7 mouse cellular contexts compared by ENCODE assay signal in genomic region chr17:31564015-31564857, GRCm38 (mm10). TPM values are rescaled to one million over a fixed set of nuclear protein-coding genes. Genes with fewer than 3 reads are reported as not detected.
DNase-seq lines count a peak whose midpoint lies in the region; ATAC-seq and TF ChIP-seq lines count a peak whose summit lies in the region.

Gene Pknox1 (plus strand): TSS chr17:31564734.

- peak within 1 kb of the TSS; percentile 84 for H3K4me2 ChIP-seq in intestine, postnatal 0 days (replicated peaks; ENCODE audit: low read depth)
- H3K4me2 ChIP-seq in midbrain, embryonic 12.5 days (replicated peaks), result peak within 1 kb of the TSS; percentile 75

- no peak for TF ChIP-seq POLR2A in small intestine, adult 2 months (IDR thresholded peaks at IDR 0.05; ENCODE audit: low read depth, low read length)

- H3K9me3 ChIP-seq in embryonic facial prominence, embryonic 10.5 days, result no peaks in the 10 kb centered on the region
- no peaks in the 10 kb centered on the region for H3K9me3 ChIP-seq in intestine, postnatal 0 days (ENCODE audit: control insufficient read depth)
- no peaks in the 10 kb centered on the region for H3K9me3 ChIP-seq in midbrain, embryonic 12.5 days

- peak within 1 kb of the TSS; percentile 96 for H3K27ac ChIP-seq in embryonic facial prominence, embryonic 10.5 days (replicated peaks)
- H3K27ac ChIP-seq in intestine, postnatal 0 days (ENCODE audit: low read depth, low read length), result peak within 1 kb of the TSS; percentile 98
- H3K27ac ChIP-seq in midbrain, embryonic 12.5 days (replicated peaks), result peak within 1 kb of the TSS; percentile 98
- H3K27ac ChIP-seq in small intestine, adult 2 months (ENCODE audit: insufficient read depth, low read depth, low read length), result peak within 1 kb of the TSS; percentile 89

- intact Hi-C loops in left cerebral cortex, postnatal 4 days (cut with DNase I), result loop anchor here (5.0 kb wide), 1 partner anchor 52 kb away; no protein-coding TSS in a partner anchor

- DNase-seq in adrenal gland, postnatal 10 days, result peak; percentile 98
- peak; percentile 99 for DNase-seq in embryonic facial prominence, embryonic 10.5 days (ENCODE audit: low spot score)
- DNase-seq in gonadal fat pad, adult 2 months (ENCODE audit: low read depth), result peak; percentile 81
- DNase-seq in left cerebral cortex, postnatal 4 days, result peak; percentile 100

- no peak for TF ChIP-seq CTCF in intestine, postnatal 0 days (IDR thresholded peaks at IDR 0.05; ENCODE audit: low read depth)
- TF ChIP-seq CTCF in small intestine, adult 2 months (IDR thresholded peaks at IDR 0.05; ENCODE audit: extremely low read depth, insufficient read length, insufficient replicate concordance, low read depth, low read length), result no peak

- peak within 1 kb of the TSS; percentile 85 for H3K4me3 ChIP-seq in embryonic facial prominence, embryonic 10.5 days
- peak within 1 kb of the TSS; percentile 87 for H3K4me3 ChIP-seq in intestine, postnatal 0 days (ENCODE audit: low read depth, low read length)
- peak within 1 kb of the TSS; percentile 78 for H3K4me3 ChIP-seq in midbrain, embryonic 12.5 days
- H3K4me3 ChIP-seq in small intestine, adult 2 months (ENCODE audit: low read depth, low read length), result peak within 1 kb of the TSS; percentile 100

- ATAC-seq in intestine, postnatal 0 days, result peak; percentile 93
- ATAC-seq in midbrain, embryonic 12.5 days (ENCODE audit: low FRiP score, low read depth), result peak; percentile 94

- WGBS in embryonic facial prominence, embryonic 10.5 days, result under 1% methylated on average over 72 of the region's 72 CpGs
- WGBS in intestine, postnatal 0 days, result under 1% methylated on average over 48 of the region's 72 CpGs
- WGBS in midbrain, embryonic 12.5 days, result under 1% methylated on average over 62 of the region's 72 CpGs
- WGBS in small intestine, adult 2 months, result under 1% methylated on average over 72 of the region's 72 CpGs

- no peaks in the 10 kb centered on the region for H3K27me3 ChIP-seq in embryonic facial prominence, embryonic 10.5 days (replicated peaks; ENCODE audit: low read depth, poor library complexity, severe bottlenecking)
- H3K27me3 ChIP-seq in intestine, postnatal 0 days (replicated peaks; ENCODE audit: control insufficient read depth, insufficient read depth, low read length), result no peaks in the 10 kb centered on the region
- H3K27me3 ChIP-seq in midbrain, embryonic 12.5 days, result no peaks in the 10 kb centered on the region
- no peaks in the 10 kb centered on the region for H3K27me3 ChIP-seq in small intestine, adult 2 months (ENCODE audit: control insufficient read depth, insufficient read depth, low read length)

- peaks cover 37% of the 10 kb centered on the region for H3K4me1 ChIP-seq in embryonic facial prominence, embryonic 10.5 days
- H3K4me1 ChIP-seq in intestine, postnatal 0 days (replicated peaks; ENCODE audit: control insufficient read depth, insufficient read depth, low read length), result 0 out of 2 replicates have a peak, but pooled peaks cover 17% of the 10 kb centered on the region
- peaks cover 37% of the 10 kb centered on the region for H3K4me1 ChIP-seq in midbrain, embryonic 12.5 days
- peaks cover 6% of the 10 kb centered on the region; the same call in 1 of the 2 replicates for H3K4me1 ChIP-seq in small intestine, adult 2 months (ENCODE audit: control insufficient read depth, insufficient read depth, insufficient read length, low read length)

- H3K36me3 ChIP-seq in embryonic facial prominence, embryonic 10.5 days (replicated peaks), result peaks cover 11% of the 10 kb centered on the region; the same call in 1 of the 2 replicates
- H3K36me3 ChIP-seq in intestine, postnatal 0 days (ENCODE audit: control insufficient read depth, insufficient read depth), result no peaks in the 10 kb centered on the region
- H3K36me3 ChIP-seq in midbrain, embryonic 12.5 days, result no peaks in the 10 kb centered on the region
- H3K36me3 ChIP-seq in small intestine, adult 2 months (ENCODE audit: control insufficient read depth, insufficient read depth, low read length), result no peaks in the 10 kb centered on the region

- peak within 1 kb of the TSS; percentile 88 for H3K9ac ChIP-seq in intestine, postnatal 0 days (ENCODE audit: low read depth, low read length)
- peak within 1 kb of the TSS; percentile 92 for H3K9ac ChIP-seq in midbrain, embryonic 12.5 days (replicated peaks)

RNA-seq across cellular contexts. Expression of gene Pknox1, which starts in this region (rescaled TPM):
- total RNA-seq in adrenal gland, postnatal 10 days (2021), result 10 to 100 TPM; 15.4 to 21.8 TPM
- polyA plus RNA-seq in embryonic facial prominence, embryonic 10.5 days (2016; fragmentation: Nextera tagmentation; extraction: Ambion mirVana), result 22.9 and 25.1 TPM in 2 replicates
- 31.3 and 38.2 TPM in 2 replicates for polyA plus RNA-seq in gonadal fat pad, adult 2 months (2012; rRNA removed)
- polyA plus RNA-seq in intestine, postnatal 0 days (2015; fragmentation: Nextera tagmentation; extraction: Ambion mirVana), result 10.3 and 11.2 TPM in 2 replicates
- 10 to 100 TPM; 17.8 to 18.8 TPM for total RNA-seq in left cerebral cortex, postnatal 4 days (2021)
- 25.2 and 25.7 TPM in 2 replicates for polyA plus RNA-seq in midbrain, embryonic 12.5 days (2016; fragmentation: Nextera tagmentation; extraction: Ambion mirVana)
- polyA plus RNA-seq in small intestine, adult 2 months (2012; rRNA removed), result 8.1 and 15.2 TPM in 2 replicates

Comparison
In these comparisons a context has a peak if more than half of its experiments do, and no peak if none do; other contexts are left out.
1. Peak in every context shown above with its lines: DNase-seq, ATAC-seq, H3K4me3 ChIP-seq and H3K27ac ChIP-seq.